Mouse (Mus musculus) bone marrow macrophage, adult 2 months (primary cell): ENCODE results near the gene Panx3. TPM values are rescaled to one million over a fixed set of nuclear protein-coding genes. Genes with fewer than 3 reads are reported as not detected.

Experiments
- H3K27ac ChIP-seq: 2 replicates; pipeline ENCODE4 v1.5.1; 2012; ENCODE audit warnings: low read depth, low read length; ENCODE audit not compliant: insufficient read depth
- H3K4me1 ChIP-seq: 2 replicates; pipeline ENCODE4 v1.6.1; 2012; ENCODE audit warnings: low read length; ENCODE audit not compliant: control insufficient read depth, insufficient read depth
- H3K4me3 ChIP-seq: 2 replicates; pipeline ENCODE4 v1.5.1; 2012; ENCODE audit warnings: mild to moderate bottlenecking, low read length, moderate library complexity; ENCODE audit not compliant: insufficient read depth
- CTCF ChIP-seq: IDR thresholded peaks from 2 replicates; pipeline ENCODE4 v1.5.1; 2012; ENCODE audit warnings: low read depth, mild to moderate bottlenecking, low read length, moderate library complexity
- POLR2A ChIP-seq: IDR thresholded peaks from 2 replicates; pipeline ENCODE4 v1.6.1; 2012; ENCODE audit warnings: mild to moderate bottlenecking, low read depth, low read length, borderline replicate concordance
- polyA plus RNA-seq: library from polyadenylated mRNA; stranded (reverse); fragments of >200 nt; gene quantifications from 2 replicates; pipeline ENCODE4 v1.2.4, GENCODE M21; 2012; ENCODE audit not compliant: missing spikeins, insufficient read depth, insufficient read length

The Panx3 gene
- polyA plus RNA-seq, result not detected in 2 replicates

GRCm38 (mm10) chr9:37669115-37669514, at the start of gene Panx3:
TSS of gene Panx3 (minus strand) at chr9:37669235.
- no peak within 1 kb of the TSS for H3K4me3 ChIP-seq
- no peak within 1 kb of the TSS for H3K27ac ChIP-seq
- no peaks in the 10 kb centered on the region for H3K4me1 ChIP-seq
- no peak for TF ChIP-seq POLR2A
- no peak for TF ChIP-seq CTCF

DNA sequence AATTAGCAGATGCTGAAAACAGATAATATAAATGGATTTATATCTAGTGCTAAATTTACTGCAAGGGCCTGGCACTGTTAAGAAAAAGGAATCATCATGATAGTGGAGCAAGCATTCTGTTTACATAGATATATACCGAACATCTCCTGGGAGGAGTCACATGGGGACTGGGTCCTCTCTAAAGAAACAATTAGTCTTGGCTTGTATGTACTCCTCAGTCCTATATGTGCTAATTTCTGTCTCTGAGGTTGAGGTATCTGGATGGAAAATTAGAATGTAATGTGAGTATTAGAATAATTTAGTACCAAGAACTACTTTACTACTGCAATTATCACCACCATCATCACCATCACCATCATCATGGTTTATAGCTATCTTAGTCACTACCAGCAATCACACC, 47.1 kb upstream of the Panx3 start, which contains the start of gene Olfr160:
Olfr160 (minus strand) TSS at position 101 of the 400 bp plus-strand sequence.
- no peaks in the 10 kb centered on the region for H3K4me1 ChIP-seq
- no peak for TF ChIP-seq CTCF
- TF ChIP-seq POLR2A, result no peak
- no peak within 1 kb of the TSS for H3K27ac ChIP-seq
- H3K4me3 ChIP-seq, result no peak within 1 kb of the TSS

- TF ChIP-seq CTCF, result no peak
- TF ChIP-seq POLR2A, result no peak
- Histone ChIP-seq H3K4me1 (no peaks in the 10 kb centered on the region), H3K4me3 (no peak overlapping the region), H3K27ac (no peak overlapping the region)
Measured at GRCm38 (mm10) chr9:37689970-37690686, 21.1 kb upstream of the Panx3 start.

- H3K27ac ChIP-seq, result no peak overlapping the region
- no peaks in the 10 kb centered on the region for H3K4me1 ChIP-seq
- TF ChIP-seq CTCF, result no peak
- no peak for TF ChIP-seq POLR2A
- H3K4me3 ChIP-seq, result no peak overlapping the region
Measured at GRCm38 (mm10) chr9:37687941-37688303, 18.9 kb upstream of the Panx3 start.

DNA sequence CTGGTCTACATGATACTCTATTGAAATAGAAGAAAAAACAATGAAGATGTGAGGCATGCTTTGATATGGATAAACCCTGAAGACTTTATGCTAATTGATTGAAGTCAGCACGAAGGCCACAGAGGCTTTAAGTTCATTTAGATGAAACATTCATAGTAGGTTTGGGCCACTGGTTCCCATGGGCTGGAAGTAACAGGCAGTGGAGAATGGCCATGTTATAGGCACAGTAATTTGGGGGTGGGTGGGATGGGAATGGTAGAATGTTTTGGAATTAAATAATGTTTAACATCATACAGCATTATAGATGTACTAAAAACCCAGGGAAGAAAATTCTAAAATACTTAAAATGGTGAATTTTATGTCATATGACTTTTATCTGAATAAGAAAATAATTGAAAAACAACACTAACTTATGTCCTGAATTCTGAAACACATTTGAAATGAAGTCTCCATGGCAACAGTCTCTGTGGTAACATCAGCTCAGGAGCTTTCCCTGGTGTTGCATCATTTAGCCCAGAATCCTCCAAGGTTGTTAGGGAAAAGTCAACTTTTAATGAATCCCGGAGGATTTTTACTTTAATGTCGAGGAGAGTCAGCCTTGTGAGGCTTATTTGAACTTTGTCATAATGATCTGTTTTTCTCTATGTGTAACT, 18.4 kb upstream of the Panx3 start:
- Histone ChIP-seq H3K27ac (no peak overlapping the region), H3K4me3 (no peak overlapping the region), H3K4me1 (no peaks in the 10 kb centered on the region)
- no peak for TF ChIP-seq POLR2A
- no peak for TF ChIP-seq CTCF

- Histone ChIP-seq H3K4me1 (no peaks in the 10 kb centered on the region), H3K27ac (no peak overlapping the region), H3K4me3 (no peak overlapping the region)
- TF ChIP-seq POLR2A, result no peak
- TF ChIP-seq CTCF, result no peak
Measured at GRCm38 (mm10) chr9:37681123-37681522, 12.1 kb upstream of the Panx3 start.

DNA sequence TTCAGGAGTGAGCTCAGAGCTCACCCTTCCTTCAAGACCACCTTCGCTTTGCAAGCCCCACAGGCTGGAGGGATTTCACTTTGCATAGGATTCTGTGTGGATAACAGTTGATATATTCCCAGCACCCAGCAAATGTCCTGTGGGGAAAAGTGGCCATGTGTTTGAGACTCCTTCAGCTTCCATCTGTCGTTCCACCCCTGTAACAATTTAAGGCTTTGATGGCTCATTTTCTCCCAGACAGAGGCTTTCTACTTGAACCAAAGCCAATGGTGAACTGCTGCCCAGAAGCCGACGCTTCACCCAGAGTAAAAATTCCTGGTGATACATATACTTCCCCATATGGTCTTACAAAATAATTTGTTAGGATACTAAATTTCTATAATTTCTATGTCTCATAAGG, 6.3 kb upstream of the Panx3 start:
- no peak for TF ChIP-seq POLR2A
- TF ChIP-seq CTCF, result no peak
- no peaks in the 10 kb centered on the region for H3K4me1 ChIP-seq
- no peak overlapping the region for H3K27ac ChIP-seq
- no peak overlapping the region for H3K4me3 ChIP-seq

DNA sequence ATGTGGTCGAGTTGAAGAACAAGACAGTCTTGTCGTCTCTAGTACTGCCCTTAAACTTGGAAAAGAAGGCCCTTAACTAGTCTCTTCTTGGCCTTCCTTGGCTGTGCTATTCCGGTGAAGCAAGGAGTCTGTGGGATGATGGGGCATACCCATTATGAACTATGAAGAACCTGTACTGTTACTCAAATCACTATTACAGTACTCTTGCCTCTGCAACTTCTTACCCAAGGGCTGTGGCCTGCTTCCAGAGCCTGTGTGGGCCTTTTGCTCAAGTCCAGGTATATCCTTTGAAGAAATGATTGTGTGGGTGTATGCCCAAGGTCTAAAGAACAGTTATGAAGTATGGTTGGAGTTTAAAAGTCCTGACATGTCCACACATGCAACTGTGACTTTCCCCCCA, 1.2 kb upstream of the Panx3 start:
- H3K4me1 ChIP-seq, result no peaks in the 10 kb centered on the region
- no peak overlapping the region for H3K4me3 ChIP-seq
- TF ChIP-seq CTCF (no peak), POLR2A (no peak)
- H3K27ac ChIP-seq, result no peak overlapping the region

DNA sequence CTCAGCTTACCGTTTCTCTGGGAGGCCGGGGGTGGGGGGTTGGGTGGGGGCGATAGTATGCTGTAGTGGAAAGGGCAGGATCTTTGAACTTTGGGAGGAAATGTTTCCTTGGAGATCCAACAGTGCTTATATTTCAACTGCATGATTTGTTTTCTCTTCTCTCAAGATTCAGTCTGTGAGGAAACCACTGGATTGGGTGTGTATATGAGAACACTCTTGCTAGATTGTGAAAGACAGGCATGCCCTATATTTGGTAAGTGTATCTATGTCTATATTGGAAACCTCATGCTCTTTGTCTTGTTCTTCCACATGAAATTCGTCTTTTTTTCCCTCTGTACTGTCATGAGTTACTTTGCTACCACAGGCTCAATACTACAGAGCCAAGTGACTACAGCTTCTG, 643 bp upstream of the Panx3 start:
- H3K27ac ChIP-seq, result no peak overlapping the region
- H3K4me1 ChIP-seq, result no peaks in the 10 kb centered on the region
- no peak overlapping the region for H3K4me3 ChIP-seq
- TF ChIP-seq POLR2A (no peak), CTCF (no peak)

GRCm38 (mm10) chr9:37666045-37666444, 3.0 kb downstream of the Panx3 start:
- Histone ChIP-seq H3K27ac (no peak overlapping the region), H3K4me1 (no peaks in the 10 kb centered on the region), H3K4me3 (no peak overlapping the region)
- TF ChIP-seq CTCF (no peak), POLR2A (no peak)
